In genomic region chr4:111546009-111546408, GRCm38 (mm10) we compare ENCODE assay signal across 18 mouse cellular contexts.
DNase-seq lines count a peak whose midpoint lies in the region; ATAC-seq and TF ChIP-seq lines count a peak whose summit lies in the region.
"Had no signal": no experiment of that assay in that cellular context is flagged by ENCODE, and none has a peak within 500 bp of the region (broad histone marks: within the 10 kb centered on the region; RNA-seq: fewer than 3 reads in every experiment).

No protein-coding gene starts in this region.

- 51% methylated on average over 7 of the region's 7 CpGs for WGBS in forebrain, embryonic 12.5 days
- 77% methylated on average over 7 of the region's 7 CpGs for WGBS in forebrain, embryonic 10.5 days
- WGBS in midbrain, postnatal 0 days: 77% methylated on average over 7 of the region's 7 CpGs
- 80% methylated on average over 7 of the region's 7 CpGs for WGBS in midbrain, embryonic 16.5 days
- WGBS in thymus, adult 2 months: 86% methylated on average over 7 of the region's 7 CpGs

- no peak for TF ChIP-seq CTCF in midbrain, postnatal 0 days (IDR thresholded peaks at IDR 0.05)
- no peak for TF ChIP-seq CTCF in thymus, adult 2 months (IDR thresholded peaks at IDR 0.05; ENCODE audit: borderline replicate concordance, control insufficient read depth, extremely low read depth, insufficient read depth, low read length, poor library complexity)

- H3K36me3 ChIP-seq in forebrain, embryonic 12.5 days (replicated peaks): no peaks in the 10 kb centered on the region
- no peaks in the 10 kb centered on the region for H3K36me3 ChIP-seq in forebrain, embryonic 10.5 days (replicated peaks)
- no peaks in the 10 kb centered on the region for H3K36me3 ChIP-seq in midbrain, postnatal 0 days (ENCODE audit: insufficient read depth, low read length)
- no peaks in the 10 kb centered on the region for H3K36me3 ChIP-seq in midbrain, embryonic 16.5 days (ENCODE audit: control insufficient read depth, insufficient read depth, low read length)
- no peaks in the 10 kb centered on the region for H3K36me3 ChIP-seq in thymus, adult 2 months (ENCODE audit: control insufficient read depth, insufficient read depth, low read length)
- H3K36me3 ChIP-seq: embryonic facial prominence, embryonic 13.5 days; liver, embryonic 13.5 days had no signal

- 0 out of 2 replicates have a peak, but pooled peaks have one; percentile 65 for ATAC-seq in forebrain, embryonic 12.5 days (ENCODE audit: low FRiP score)
- ATAC-seq in midbrain, postnatal 0 days (ENCODE audit: low FRiP score): no peak
- ATAC-seq in midbrain, embryonic 16.5 days: no peak
- ATAC-seq in erythroblast, adult 5-6 weeks (replicated peaks; ENCODE audit: low FRiP score, poor library complexity, severe bottlenecking): no peak

- no peak overlapping the region for H3K27ac ChIP-seq in forebrain, embryonic 12.5 days
- no peak overlapping the region for H3K27ac ChIP-seq in forebrain, embryonic 10.5 days
- no peak overlapping the region for H3K27ac ChIP-seq in midbrain, postnatal 0 days (ENCODE audit: low read depth, low read length)
- no peak overlapping the region for H3K27ac ChIP-seq in midbrain, embryonic 16.5 days (ENCODE audit: low read length)
- no peak overlapping the region for H3K27ac ChIP-seq in thymus, adult 2 months (ENCODE audit: control insufficient read depth, insufficient read depth, low read length)
- H3K27ac ChIP-seq: embryonic facial prominence, embryonic 13.5 days; liver, embryonic 13.5 days; stomach, postnatal 0 days had no signal

- DNase-seq in forebrain, embryonic 10.5 days (ENCODE audit: extremely low spot score, low spot score): no peak
- peak; percentile 21 for DNase-seq in midbrain, postnatal 0 days (ENCODE audit: low spot score)
- peak; percentile 54 for DNase-seq in forelimb bud, embryonic 11.5 days (ENCODE audit: low read depth, low spot score)
- no peak for DNase-seq in thymus, adult 2 months
- DNase-seq: B cell, adult 2 months; cerebellum, adult 11 months; gastrocnemius, postnatal 36 days; kidney, adult 18-20 months; kidney, postnatal 4 days; liver, embryonic 13.5 days; right cerebral cortex, postnatal 14 days; thymus, postnatal 36 days had no signal

- no peaks in the 10 kb centered on the region for H3K9me3 ChIP-seq in forebrain, embryonic 12.5 days
- H3K9me3 ChIP-seq in forebrain, embryonic 10.5 days: no peaks in the 10 kb centered on the region
- H3K9me3 ChIP-seq in midbrain, postnatal 0 days (ENCODE audit: low read length): no peaks in the 10 kb centered on the region
- H3K9me3 ChIP-seq in midbrain, embryonic 16.5 days (replicated peaks; ENCODE audit: control insufficient read depth, low read length, poor library complexity, severe bottlenecking): no peaks in the 10 kb centered on the region
- H3K9me3 ChIP-seq: embryonic facial prominence, embryonic 13.5 days; liver, embryonic 13.5 days had no signal

- 0 out of 2 replicates have a peak, but pooled peaks cover 3% of the 10 kb centered on the region for H3K4me1 ChIP-seq in forebrain, embryonic 12.5 days
- H3K4me1 ChIP-seq in forebrain, embryonic 10.5 days: 0 out of 2 replicates have a peak, but pooled peaks cover 4% of the 10 kb centered on the region
- no peaks in the 10 kb centered on the region for H3K4me1 ChIP-seq in midbrain, postnatal 0 days (ENCODE audit: insufficient read depth, low read length)
- no peaks in the 10 kb centered on the region for H3K4me1 ChIP-seq in midbrain, embryonic 16.5 days (ENCODE audit: control insufficient read depth, insufficient read depth, low read length)
- no peaks in the 10 kb centered on the region for H3K4me1 ChIP-seq in thymus, adult 2 months (replicated peaks; ENCODE audit: control insufficient read depth, insufficient read depth, low read length)
- H3K4me1 ChIP-seq: embryonic facial prominence, embryonic 13.5 days; liver, embryonic 13.5 days had no signal

- H3K4me3 ChIP-seq in forebrain, embryonic 12.5 days (replicated peaks): no peak overlapping the region
- H3K4me3 ChIP-seq in forebrain, embryonic 10.5 days: no peak overlapping the region
- H3K4me3 ChIP-seq in midbrain, postnatal 0 days (ENCODE audit: low read depth, low read length): no peak overlapping the region
- no peak overlapping the region for H3K4me3 ChIP-seq in midbrain, embryonic 16.5 days (ENCODE audit: low read depth, low read length)
- no peak overlapping the region for H3K4me3 ChIP-seq in thymus, adult 2 months (ENCODE audit: control insufficient read depth, insufficient read depth, low read length)
- H3K4me3 ChIP-seq: embryonic facial prominence, embryonic 13.5 days; liver, embryonic 13.5 days had no signal

- no peaks in the 10 kb centered on the region for H3K27me3 ChIP-seq in forebrain, embryonic 12.5 days
- H3K27me3 ChIP-seq in forebrain, embryonic 10.5 days (ENCODE audit: poor library complexity, severe bottlenecking): no peaks in the 10 kb centered on the region
- no peaks in the 10 kb centered on the region for H3K27me3 ChIP-seq in midbrain, postnatal 0 days (ENCODE audit: insufficient read depth, low read length)
- H3K27me3 ChIP-seq in midbrain, embryonic 16.5 days (ENCODE audit: control insufficient read depth, insufficient read depth, low read depth, low read length): no peaks in the 10 kb centered on the region
- H3K27me3 ChIP-seq in thymus, adult 2 months (ENCODE audit: control insufficient read depth, insufficient read depth, low read length): no peaks in the 10 kb centered on the region
- H3K27me3 ChIP-seq: embryonic facial prominence, embryonic 13.5 days; liver, embryonic 13.5 days had no signal

- TF ChIP-seq POLR2A in thymus, adult 2 months (IDR thresholded peaks at IDR 0.05; ENCODE audit: control insufficient read depth, extremely low read depth, insufficient read depth, low read length, poor library complexity): no peak

- no peak overlapping the region for H3K9ac ChIP-seq in forebrain, embryonic 12.5 days
- H3K9ac ChIP-seq in midbrain, postnatal 0 days (replicated peaks; ENCODE audit: low read length, poor library complexity, severe bottlenecking): no peak overlapping the region
- H3K9ac ChIP-seq in midbrain, embryonic 16.5 days (ENCODE audit: low read depth, low read length): no peak overlapping the region
- H3K9ac ChIP-seq: embryonic facial prominence, embryonic 13.5 days; liver, embryonic 13.5 days had no signal

- no peak overlapping the region for H3K4me2 ChIP-seq in forebrain, embryonic 12.5 days
- no peak overlapping the region for H3K4me2 ChIP-seq in midbrain, postnatal 0 days (ENCODE audit: low read depth, low read length, poor library complexity, severe bottlenecking)
- no peak overlapping the region for H3K4me2 ChIP-seq in midbrain, embryonic 16.5 days (ENCODE audit: low read length)
- H3K4me2 ChIP-seq: embryonic facial prominence, embryonic 13.5 days; heart, embryonic 11.5 days; liver, embryonic 13.5 days had no signal

Comparison
In these comparisons a context has a peak if more than half of its experiments do, and no peak if none do; other contexts are left out.
1. DNase-seq: peak in midbrain, postnatal 0 days (single experiment) and forelimb bud, embryonic 11.5 days (single experiment); none in forebrain, embryonic 10.5 days (single experiment) and thymus, adult 2 months (single experiment).